Mouse (Mus musculus) ES-E14 (cell line): ENCODE results near the gene Tubgcp6.

Experiments used
- CHD2 ChIP-seq: IDR thresholded peaks from 2 replicates; pipeline ENCODE4 v1.6.1; 2014; ENCODE audit warnings: mild to moderate bottlenecking, low read depth, low read length, inconsistent platforms
- HCFC1 ChIP-seq: IDR thresholded peaks from 2 replicates; pipeline ENCODE4 v1.6.1; 2012; ENCODE audit warnings: low read length, inconsistent platforms, borderline replicate concordance; ENCODE audit not compliant: insufficient read depth
- MAFK ChIP-seq: IDR thresholded peaks from 2 replicates; pipeline ENCODE4 v1.6.1; 2014; ENCODE audit warnings: mild to moderate bottlenecking, low read depth, low read length, inconsistent platforms; ENCODE audit not compliant: insufficient read depth
- ZC3H11A ChIP-seq: IDR thresholded peaks from 2 replicates; pipeline ENCODE4 v1.6.1; 2012; ENCODE audit warnings: low read depth, mild to moderate bottlenecking, inconsistent platforms, low read length, borderline replicate concordance
- ZNF384 ChIP-seq: IDR thresholded peaks from 2 replicates; pipeline ENCODE4 v1.6.1; 2012; ENCODE audit warnings: low read depth, low read length, inconsistent platforms

- TF ChIP-seq HCFC1 (no peak), MAFK (no peak), ZNF384 (no peak), ZC3H11A (no peak), CHD2 (no peak)
Observed at GRCm38 (mm10) chr15:89168922-89169321, 46.0 kb upstream of the Tubgcp6 start.
